Mouse (Mus musculus) lung, embryonic 15.5 days (tissue): ENCODE measurements around the gene Gm156. TPM values are rescaled to one million over a fixed set of nuclear protein-coding genes. Genes with fewer than 3 reads are reported as not detected.
"Not testable (repeated sequence)": the region's sequence is repeated elsewhere in the genome, so short reads cannot be mapped to it uniquely, and the experiment has no call there.

Source experiments
- ATAC-seq: fragments of 200-750 bp; cut with Nextera tagmentation; 2 replicates; pipeline ENCODE4 v1.8.0; 2017; ENCODE audit warnings: moderate number of reproducible peaks, borderline replicate concordance; ENCODE audit not compliant: low FRiP score, low TSS enrichment; ENCODE audit errors: extremely low read depth
- H3K27ac ChIP-seq: fragments of 300-500 bp; sonication (generic); 2 replicates; pipeline ENCODE4 v1.5.1; 2015; ENCODE audit warnings: moderate library complexity, mild to moderate bottlenecking, inconsistent platforms
- H3K27me3 ChIP-seq: fragments of 300-500 bp; sonication (generic); 2 replicates; pipeline ENCODE4 v1.6.1; 2015; ENCODE audit warnings: inconsistent platforms
- H3K36me3 ChIP-seq: fragments of 300-500 bp; sonication (generic); 2 replicates; pipeline ENCODE4 v1.6.1; 2015; ENCODE audit warnings: inconsistent platforms
- H3K4me1 ChIP-seq: fragments of 300-500 bp; sonication (generic); 2 replicates; pipeline ENCODE4 v1.6.1; 2015; ENCODE audit warnings: inconsistent platforms
- H3K4me2 ChIP-seq: fragments of 300-500 bp; sonication (generic); 2 replicates; pipeline ENCODE4 v1.6.1; 2015; ENCODE audit warnings: inconsistent platforms, mild to moderate bottlenecking, moderate library complexity
- H3K4me3 ChIP-seq: fragments of 300-500 bp; sonication (generic); 2 replicates; pipeline ENCODE4 v1.5.1; 2015; ENCODE audit warnings: mild to moderate bottlenecking, inconsistent platforms
- H3K9ac ChIP-seq: fragments of 300-500 bp; sonication (generic); 2 replicates; pipeline ENCODE4 v1.6.1; 2015; ENCODE audit warnings: inconsistent platforms
- H3K9me3 ChIP-seq: fragments of 300-500 bp; sonication (generic); 2 replicates; pipeline ENCODE4 v1.6.1; 2016; ENCODE audit warnings: inconsistent platforms
- WGBS: fragments of 180-500 bp; shearing (Covaris S2); methylation state at CpG from one replicate; pipeline ENCODE4 v1.1.7; 2015; 5-methylcytosine and 5-hydroxymethylcytosine counted together
- polyA plus RNA-seq: library from polyadenylated mRNA; unstranded; fragments of >200 nt; fragmentation: Nextera tagmentation; extraction: Ambion mirVana; gene quantifications from 2 replicates; pipeline ENCODE4 v1.2.1, GENCODE M21; 2015

The Gm156 gene
- polyA plus RNA-seq = not detected in 2 replicates

DNA sequence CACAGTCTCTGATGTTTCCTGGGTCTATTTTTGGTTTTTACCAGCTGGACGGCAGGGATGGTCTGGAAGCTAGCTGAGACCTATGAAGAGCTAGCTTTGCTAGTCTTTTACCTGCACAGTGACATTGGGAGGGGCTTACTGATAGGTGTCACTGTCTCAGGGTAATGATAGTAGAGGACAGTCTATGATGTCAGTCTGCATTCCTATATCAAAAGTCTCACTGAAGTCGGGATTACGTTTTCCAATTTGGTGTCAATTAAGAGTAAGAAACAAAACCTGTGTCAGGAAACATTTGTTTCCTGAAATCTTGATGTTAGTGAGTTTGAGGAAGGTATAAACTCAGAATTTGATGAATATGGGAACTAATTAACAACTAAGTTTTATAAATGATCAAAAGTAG lies at the start of gene Gm156:
Gm156 (minus strand) TSS at position 101 of the 400 bp plus-strand sequence.
- ATAC-seq, H3K27ac ChIP-seq, H3K9me3 ChIP-seq, H3K27me3 ChIP-seq, H3K9ac ChIP-seq, H3K36me3 ChIP-seq, H3K4me1 ChIP-seq, H3K4me2 ChIP-seq, H3K4me3 ChIP-seq: not testable (repeated sequence)
- 77% methylated on average over 3 of the region's 3 CpGs for WGBS

GRCm38 (mm10) chr6:129825559-129825958 lies 41.5 kb upstream of the Gm156 start:
- Histone ChIP-seq H3K4me1 (no peaks in the 10 kb centered on the region), H3K27ac (no peak overlapping the region), H3K27me3 (no peaks in the 10 kb centered on the region), H3K4me2 (no peak overlapping the region), H3K9ac (no peak overlapping the region), H3K36me3 (no peaks in the 10 kb centered on the region), H3K4me3 (no peak overlapping the region), H3K9me3 (no peaks in the 10 kb centered on the region)
- ATAC-seq = no peak
- 73% methylated on average over 1 of the region's 1 CpGs for WGBS

DNA sequence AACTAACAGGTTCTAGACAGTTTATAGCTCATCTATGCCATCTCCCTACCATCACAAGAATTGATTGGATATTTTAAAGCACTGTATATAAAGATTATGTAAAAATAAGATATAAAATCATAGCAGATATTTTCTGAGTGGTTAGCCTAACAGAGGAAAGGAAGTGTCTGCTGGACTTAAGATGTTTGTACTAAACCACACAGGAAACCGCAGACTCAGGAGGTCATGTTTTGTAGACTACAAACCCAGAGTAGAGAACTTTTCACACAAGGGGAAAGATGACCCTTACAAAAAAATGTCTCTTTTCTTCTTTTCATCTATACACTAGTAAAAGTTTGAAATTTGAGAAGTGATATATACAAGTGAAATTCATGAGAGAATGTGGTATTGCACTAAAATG lies 39.9 kb upstream of the Gm156 start:
- Histone ChIP-seq H3K27ac (no peak overlapping the region), H3K4me1 (no peaks in the 10 kb centered on the region), H3K27me3 (no peaks in the 10 kb centered on the region), H3K4me3 (no peak overlapping the region), H3K4me2 (no peak overlapping the region), H3K9ac (no peak overlapping the region), H3K36me3 (no peaks in the 10 kb centered on the region), H3K9me3 (no peaks in the 10 kb centered on the region)
- 84% methylated on average over 1 of the region's 1 CpGs for WGBS
- ATAC-seq = no peak

- no peak overlapping the region for H3K4me3 ChIP-seq
- H3K9ac ChIP-seq = no peak overlapping the region
- no peak overlapping the region for H3K27ac ChIP-seq
- H3K36me3 ChIP-seq = no peaks in the 10 kb centered on the region
- ATAC-seq = no peak
- H3K9me3 ChIP-seq = no peaks in the 10 kb centered on the region
- H3K4me1 ChIP-seq = no peaks in the 10 kb centered on the region
- no peaks in the 10 kb centered on the region for H3K27me3 ChIP-seq
- 59% methylated on average over 3 of the region's 3 CpGs for WGBS
- H3K4me2 ChIP-seq = no peak overlapping the region
Observed at GRCm38 (mm10) chr6:129817731-129818130, 33.7 kb upstream of the Gm156 start.

GRCm38 (mm10) chr6:129747654-129748032 lies 36.4 kb downstream of the Gm156 start:
- no peaks in the 10 kb centered on the region for H3K27me3 ChIP-seq
- WGBS = 63% methylated on average over 3 of the region's 3 CpGs
- H3K4me1 ChIP-seq = no peaks in the 10 kb centered on the region
- no peak overlapping the region for H3K4me2 ChIP-seq
- H3K4me3 ChIP-seq = no peak overlapping the region
- H3K36me3 ChIP-seq = no peaks in the 10 kb centered on the region
- H3K9me3 ChIP-seq = no peaks in the 10 kb centered on the region
- no peak for ATAC-seq
- H3K27ac ChIP-seq = no peak overlapping the region
- H3K9ac ChIP-seq = no peak overlapping the region

- 81% methylated on average over 4 of the region's 4 CpGs for WGBS
- H3K4me2 ChIP-seq = no peak overlapping the region
- no peaks in the 10 kb centered on the region for H3K4me1 ChIP-seq
- no peak overlapping the region for H3K9ac ChIP-seq
- no peak for ATAC-seq
- H3K27ac ChIP-seq = no peak overlapping the region
- no peak overlapping the region for H3K4me3 ChIP-seq
- H3K36me3 ChIP-seq = no peaks in the 10 kb centered on the region
- no peaks in the 10 kb centered on the region for H3K9me3 ChIP-seq
- H3K27me3 ChIP-seq = no peaks in the 10 kb centered on the region
Observed at GRCm38 (mm10) chr6:129747016-129747653, 36.9 kb downstream of the Gm156 start.

- Histone ChIP-seq H3K4me1 (no peaks in the 10 kb centered on the region), H3K27ac (no peak overlapping the region), H3K9ac (no peak overlapping the region), H3K4me2 (no peak overlapping the region), H3K4me3 (no peak overlapping the region), H3K36me3 (no peaks in the 10 kb centered on the region), H3K27me3 (no peaks in the 10 kb centered on the region), H3K9me3 (no peaks in the 10 kb centered on the region)
- 50% methylated on average over 3 of the region's 3 CpGs for WGBS
- no peak for ATAC-seq
Observed at GRCm38 (mm10) chr6:129746151-129746550, 37.9 kb downstream of the Gm156 start.

DNA sequence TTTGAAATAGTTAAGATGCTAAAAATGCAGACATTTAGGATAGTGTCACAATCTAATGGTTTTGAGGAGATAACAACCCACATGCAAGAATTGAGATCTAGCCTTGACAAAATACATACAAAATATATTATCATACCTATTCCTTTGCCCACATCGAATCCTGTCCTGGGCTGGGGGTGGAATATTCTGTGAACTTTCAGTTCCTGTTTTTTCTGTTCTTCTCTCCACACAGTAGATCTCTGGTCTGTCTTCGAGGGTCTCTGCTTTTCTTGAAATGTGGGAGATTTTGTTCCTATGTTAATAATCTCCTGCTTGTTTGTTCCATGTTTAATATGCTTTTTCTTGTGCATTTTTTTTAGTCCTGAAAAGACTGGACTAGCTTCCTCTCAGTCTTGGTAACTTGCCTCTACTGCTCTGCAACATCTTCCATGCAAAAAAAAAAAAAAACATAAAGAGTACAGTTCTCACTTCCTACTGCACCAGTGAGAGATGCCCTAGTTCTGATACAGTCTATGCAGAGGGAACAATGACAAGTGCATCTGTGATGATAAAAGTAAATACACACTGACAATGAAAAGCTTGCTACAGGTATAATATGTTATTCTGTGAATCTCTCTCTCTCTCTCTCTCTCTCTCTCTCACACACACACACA lies 43.9 kb downstream of the Gm156 start, which contains the start of gene Klri2:
Klri2 (minus strand) TSS at position 416 of the 653 bp plus-strand sequence.
- Histone ChIP-seq H3K36me3 (no peaks in the 10 kb centered on the region), H3K4me3 (no peak within 1 kb of the TSS), H3K27me3 (no peaks in the 10 kb centered on the region), H3K4me2 (no peak within 1 kb of the TSS), H3K27ac (no peak within 1 kb of the TSS), H3K4me1 (no peaks in the 10 kb centered on the region), H3K9ac (no peak within 1 kb of the TSS), H3K9me3 (no peaks in the 10 kb centered on the region)
- no peak for ATAC-seq
- WGBS = 57% methylated on average over 2 of the region's 2 CpGs

DNA sequence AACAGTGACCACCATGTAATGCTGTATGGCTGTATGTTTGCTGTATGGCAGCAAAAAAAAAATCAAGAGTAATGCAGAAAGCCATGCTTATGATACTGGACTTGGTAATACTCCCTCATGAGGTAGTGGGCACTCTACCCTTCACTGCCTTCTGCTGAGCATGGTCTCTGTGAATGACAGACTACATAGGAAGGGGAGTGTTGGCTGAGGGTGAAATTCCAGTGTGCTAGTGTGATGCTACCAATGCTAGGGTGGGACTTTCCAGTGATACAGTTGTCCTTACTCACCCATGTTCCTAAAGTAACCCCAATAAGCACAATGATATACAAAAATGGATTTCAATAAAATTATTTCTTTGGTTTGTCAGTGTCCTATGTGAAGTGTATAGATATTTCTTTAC lies 47.7 kb downstream of the Gm156 start:
- H3K9me3 ChIP-seq = no peaks in the 10 kb centered on the region
- H3K9ac ChIP-seq = no peak overlapping the region
- no peaks in the 10 kb centered on the region for H3K27me3 ChIP-seq
- H3K4me2 ChIP-seq = no peak overlapping the region
- H3K4me3 ChIP-seq = no peak overlapping the region
- ATAC-seq = no peak
- H3K27ac ChIP-seq = no peak overlapping the region
- no peaks in the 10 kb centered on the region for H3K4me1 ChIP-seq
- H3K36me3 ChIP-seq = no peaks in the 10 kb centered on the region

DNA sequence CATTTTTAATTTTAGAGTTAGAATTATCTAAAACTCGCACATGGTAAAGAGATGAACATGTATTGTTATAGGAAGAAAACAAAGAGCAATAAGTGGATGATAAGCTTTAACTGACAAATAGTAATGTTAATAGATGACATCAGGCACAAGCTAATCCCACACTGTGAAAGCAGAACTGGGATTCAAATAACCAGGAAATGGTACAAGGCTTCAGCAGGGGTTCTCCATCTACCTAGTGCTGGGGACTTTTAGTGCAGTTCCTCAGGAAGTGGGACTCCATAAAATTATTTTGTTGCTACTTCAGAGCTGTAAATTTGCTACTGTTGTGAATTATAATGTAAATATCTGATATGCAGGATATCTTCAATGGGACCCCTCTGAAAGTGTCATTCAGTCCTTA lies 56.8 kb downstream of the Gm156 start:
- H3K27me3 ChIP-seq = no peaks in the 10 kb centered on the region
- ATAC-seq = no peak
- no peak overlapping the region for H3K4me2 ChIP-seq
- 78% methylated on average over 1 of the region's 1 CpGs for WGBS
- no peak overlapping the region for H3K4me3 ChIP-seq
- no peaks in the 10 kb centered on the region for H3K4me1 ChIP-seq
- H3K36me3 ChIP-seq = no peaks in the 10 kb centered on the region
- no peak overlapping the region for H3K27ac ChIP-seq
- H3K9ac ChIP-seq = no peak overlapping the region
- no peaks in the 10 kb centered on the region for H3K9me3 ChIP-seq

GRCm38 (mm10) chr6:129721390-129721789 lies 62.7 kb downstream of the Gm156 start:
- Histone ChIP-seq H3K4me2 (no peak overlapping the region), H3K4me3 (no peak overlapping the region), H3K27me3 (no peaks in the 10 kb centered on the region), H3K27ac (no peak overlapping the region), H3K4me1 (no peaks in the 10 kb centered on the region), H3K36me3 (no peaks in the 10 kb centered on the region), H3K9ac (no peak overlapping the region), H3K9me3 (no peaks in the 10 kb centered on the region)
- no peak for ATAC-seq
- WGBS = 63% methylated on average over 1 of the region's 1 CpGs

- ATAC-seq = no peak
- no peak overlapping the region for H3K4me2 ChIP-seq
- WGBS = 26% methylated on average over 3 of the region's 3 CpGs
- no peak overlapping the region for H3K9ac ChIP-seq
- H3K27me3 ChIP-seq = no peaks in the 10 kb centered on the region
- H3K4me1 ChIP-seq = no peaks in the 10 kb centered on the region
- no peak overlapping the region for H3K4me3 ChIP-seq
- H3K27ac ChIP-seq = no peak overlapping the region
- no peaks in the 10 kb centered on the region for H3K36me3 ChIP-seq
- H3K9me3 ChIP-seq = no peaks in the 10 kb centered on the region
Observed at GRCm38 (mm10) chr6:129720487-129720886, 63.6 kb downstream of the Gm156 start.
